Mouse (Mus musculus): ENCODE measurements at regions not wholly inside any gene's neighbourhood (a gene's known extent, or its start where the extent isn't known, plus 50 kb on each side); places are given as distances from the start of the nearest gene placed in this dataset.

- no peak for DNase-seq (ENCODE audit: low read depth)
Measured at GRCm38 (mm10) chr11:44340531-44340930, 59.3 kb upstream of the Il12b start.

- no peak for DNase-seq (ENCODE audit: low read depth)
Measured at GRCm38 (mm10) chr11:44348308-44348707, 51.6 kb upstream of the Il12b start.

- no peak for DNase-seq (ENCODE audit: low read depth)
Measured at GRCm38 (mm10) chr11:44349546-44349945, 50.3 kb upstream of the Il12b start.
